In the genomic region with DNA sequence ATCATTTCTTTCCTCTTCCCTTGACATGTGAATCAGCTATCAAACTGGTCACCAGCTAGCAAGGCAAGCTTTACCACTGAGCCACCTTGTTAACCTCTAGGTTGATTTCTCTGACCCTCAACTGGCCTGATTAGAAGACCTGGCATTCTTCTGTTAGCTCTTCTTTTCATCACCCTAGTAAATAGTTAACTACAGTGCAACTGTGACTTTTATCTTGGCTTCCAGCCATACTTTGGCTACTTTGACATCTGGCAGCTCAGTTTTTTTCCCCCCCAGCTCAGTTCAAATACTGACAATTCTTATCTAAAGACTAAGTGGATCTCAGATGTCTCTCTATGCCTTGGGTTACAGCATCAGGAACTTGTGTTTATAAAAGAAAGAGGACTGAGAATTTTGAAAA, we compare ENCODE assay signal across 17 mouse cellular contexts. TPM values are rescaled to one million over a fixed set of nuclear protein-coding genes. Genes with fewer than 3 reads are reported as not detected.
A peak's percentile ranks its signal among the peaks of the same experiment; 100 is the strongest.
DNase-seq lines count a peak whose midpoint lies in the region; ATAC-seq lines count a peak whose summit lies in the region.
"Had no signal": no experiment of that assay in that cellular context is flagged by ENCODE, and none has a peak within 500 bp of the region (broad histone marks: within the 10 kb centered on the region; RNA-seq: fewer than 3 reads in every experiment).

No protein-coding gene starts in this region.

- peak; percentile 52; the same call in 1 of the 2 replicates for ATAC-seq in heart, embryonic 16.5 days (replicated peaks; ENCODE audit: extremely low read depth, insufficient read depth, low FRiP score)
- ATAC-seq in heart, embryonic 11.5 days (replicated peaks; ENCODE audit: insufficient number of reproducible peaks, low FRiP score, low TSS enrichment), result no peak
- ATAC-seq in liver, embryonic 12.5 days, result peak; percentile 63
- ATAC-seq: forebrain, embryonic 13.5 days had no signal

- H3K27me3 ChIP-seq in heart, embryonic 16.5 days (ENCODE audit: control insufficient read depth, insufficient read depth, low read length), result no peaks in the 10 kb centered on the region
- no peaks in the 10 kb centered on the region for H3K27me3 ChIP-seq in heart, embryonic 11.5 days (ENCODE audit: control insufficient read depth, insufficient read depth, low read length)
- H3K27me3 ChIP-seq in liver, embryonic 12.5 days (replicated peaks), result no peaks in the 10 kb centered on the region
- H3K27me3 ChIP-seq: embryonic facial prominence, embryonic 12.5 days; forebrain, embryonic 13.5 days had no signal

- H3K4me3 ChIP-seq in heart, embryonic 16.5 days (ENCODE audit: low read length), result no peak overlapping the region
- no peak overlapping the region for H3K4me3 ChIP-seq in heart, embryonic 11.5 days (ENCODE audit: low read depth, low read length)
- H3K4me3 ChIP-seq in liver, embryonic 12.5 days, result no peak overlapping the region
- H3K4me3 ChIP-seq: embryonic facial prominence, embryonic 12.5 days; forebrain, embryonic 13.5 days; hindbrain, embryonic 10.5 days; layer of hippocampus, adult 2 months; myocyte had no signal

- H3K4me1 ChIP-seq in heart, embryonic 16.5 days (ENCODE audit: control insufficient read depth, insufficient read depth, low read length), result peaks cover 11% of the 10 kb centered on the region
- H3K4me1 ChIP-seq in heart, embryonic 11.5 days (ENCODE audit: control insufficient read depth, insufficient read depth, low read length), result peaks cover 10% of the 10 kb centered on the region
- H3K4me1 ChIP-seq in liver, embryonic 12.5 days, result no peaks in the 10 kb centered on the region
- H3K4me1 ChIP-seq: forebrain, embryonic 13.5 days; hindbrain, embryonic 10.5 days had no signal

- no peak overlapping the region for H3K27ac ChIP-seq in heart, embryonic 16.5 days (ENCODE audit: low read length)
- no peak overlapping the region for H3K27ac ChIP-seq in heart, embryonic 11.5 days (ENCODE audit: low read depth, low read length)
- peak overlapping the region; percentile 20; the same call in 1 of the 2 replicates for H3K27ac ChIP-seq in liver, embryonic 12.5 days
- H3K27ac ChIP-seq: embryonic facial prominence, embryonic 12.5 days; forebrain, embryonic 13.5 days; hindbrain, embryonic 10.5 days; layer of hippocampus, adult 2 months had no signal

- H3K9ac ChIP-seq in heart, embryonic 16.5 days (ENCODE audit: low read length), result no peak overlapping the region
- no peak overlapping the region for H3K9ac ChIP-seq in heart, embryonic 11.5 days (ENCODE audit: low read depth, low read length)
- H3K9ac ChIP-seq in liver, embryonic 12.5 days, result no peak overlapping the region
- H3K9ac ChIP-seq: embryonic facial prominence, embryonic 12.5 days; forebrain, embryonic 13.5 days had no signal

- H3K36me3 ChIP-seq in heart, embryonic 16.5 days (ENCODE audit: control insufficient read depth, insufficient read depth), result no peaks in the 10 kb centered on the region
- H3K36me3 ChIP-seq in heart, embryonic 11.5 days (ENCODE audit: control insufficient read depth, insufficient read depth, low read length), result no peaks in the 10 kb centered on the region
- no peaks in the 10 kb centered on the region for H3K36me3 ChIP-seq in liver, embryonic 12.5 days
- H3K36me3 ChIP-seq: embryonic facial prominence, embryonic 12.5 days; hindbrain, embryonic 10.5 days had no signal

- DNase-seq in lung, postnatal 10 days, result peak; percentile 30
- no peak for DNase-seq in lung, postnatal 25 days (ENCODE audit: low spot score)
- DNase-seq in thymus, postnatal 36 days, result no peak
- DNase-seq in right cerebral cortex, postnatal 36 days (ENCODE audit: low spot score in 2 of 2), result no peak
- no peak for DNase-seq in testis, postnatal 14 days (ENCODE audit: low spot score)
- DNase-seq: cerebellum, postnatal 14 days; gastrocnemius, postnatal 25 days; thymus, adult 18-20 months had no signal

- no peak overlapping the region for H3K4me2 ChIP-seq in heart, embryonic 16.5 days (ENCODE audit: low read depth, low read length)
- no peak overlapping the region for H3K4me2 ChIP-seq in heart, embryonic 11.5 days
- H3K4me2 ChIP-seq in liver, embryonic 12.5 days, result no peak overlapping the region
- H3K4me2 ChIP-seq: embryonic facial prominence, embryonic 12.5 days; forebrain, embryonic 13.5 days had no signal

- no peaks in the 10 kb centered on the region for H3K9me3 ChIP-seq in heart, embryonic 16.5 days (replicated peaks; ENCODE audit: control insufficient read depth, low read length)
- H3K9me3 ChIP-seq in heart, embryonic 11.5 days (replicated peaks; ENCODE audit: control insufficient read depth, low read length), result no peaks in the 10 kb centered on the region
- H3K9me3 ChIP-seq in liver, embryonic 12.5 days (replicated peaks), result no peaks in the 10 kb centered on the region
- H3K9me3 ChIP-seq: embryonic facial prominence, embryonic 12.5 days; forebrain, embryonic 13.5 days; hindbrain, embryonic 10.5 days had no signal

RNA-seq across cellular contexts. Expression of gene 5830473C10Rik, which starts 7.4 kb away (rescaled TPM):
- polyA plus RNA-seq in heart, embryonic 16.5 days (2015; fragmentation: Nextera tagmentation; extraction: Ambion mirVana), result not detected in 2 replicates
- polyA plus RNA-seq in heart, embryonic 11.5 days (2014; fragmentation: Nextera tagmentation; extraction: Ambion mirVana), result not detected in 2 replicates
- polyA plus RNA-seq in liver, embryonic 12.5 days (2016; fragmentation: Nextera tagmentation; extraction: Ambion mirVana), result 0.12 and 0.25 TPM in 2 replicates
- polyA plus RNA-seq: C2C12; forebrain, embryonic 13.5 days; myocyte had no signal

RNA-seq across cellular contexts. Expression of gene Afm, which starts 49.6 kb away (rescaled TPM):
- 0.09 TPM in 2 replicates for polyA plus RNA-seq in heart, embryonic 16.5 days (2015; fragmentation: Nextera tagmentation; extraction: Ambion mirVana)
- not detected in 2 replicates for polyA plus RNA-seq in heart, embryonic 11.5 days (2014; fragmentation: Nextera tagmentation; extraction: Ambion mirVana)
- 8.1 and 9.2 TPM in 2 replicates for polyA plus RNA-seq in liver, embryonic 12.5 days (2016; fragmentation: Nextera tagmentation; extraction: Ambion mirVana)
- polyA plus RNA-seq: C2C12; embryonic facial prominence, embryonic 12.5 days; forebrain, embryonic 13.5 days; hindbrain, embryonic 10.5 days; myocyte had no signal
